In genomic region chr7:109477926-109478325, GRCm38 (mm10) we compare ENCODE assay signal across 32 mouse cellular contexts. TPM values are rescaled to one million over a fixed set of nuclear protein-coding genes. Genes with fewer than 3 reads are reported as not detected.
"Had no signal": no experiment of that assay in that cellular context is flagged by ENCODE, and none has a peak within 500 bp of the region (broad histone marks: within the 10 kb centered on the region; RNA-seq: fewer than 3 reads in every experiment).

No protein-coding gene starts in this region.

- H3K9ac ChIP-seq: heart, embryonic 13.5 days; heart, embryonic 15.5 days; hindbrain, embryonic 13.5 days; hindbrain, embryonic 15.5 days; limb, embryonic 13.5 days; limb, embryonic 15.5 days; liver, embryonic 12.5 days; liver, embryonic 14.5 days had no signal

- H3K4me1 ChIP-seq: heart, embryonic 15.5 days; hindbrain, embryonic 13.5 days; hindbrain, embryonic 15.5 days; limb, embryonic 13.5 days; liver, embryonic 12.5 days had no signal

- H3K27me3 ChIP-seq: heart, embryonic 15.5 days; hindbrain, embryonic 13.5 days; hindbrain, embryonic 15.5 days; limb, embryonic 13.5 days; limb, embryonic 15.5 days; liver, embryonic 12.5 days had no signal

- H3K4me2 ChIP-seq: heart, embryonic 11.5 days; heart, embryonic 13.5 days; heart, embryonic 15.5 days; hindbrain, embryonic 13.5 days; hindbrain, embryonic 15.5 days; limb, embryonic 13.5 days; limb, embryonic 15.5 days; liver, embryonic 12.5 days had no signal

- ATAC-seq: hindbrain, postnatal 0 days; intestine, embryonic 16.5 days; liver, embryonic 12.5 days had no signal

- H3K9me3 ChIP-seq: heart, embryonic 13.5 days; heart, embryonic 15.5 days; hindbrain, embryonic 13.5 days; hindbrain, embryonic 15.5 days; limb, embryonic 13.5 days; limb, embryonic 15.5 days; liver, embryonic 12.5 days had no signal

- H3K36me3 ChIP-seq: heart, embryonic 13.5 days; heart, embryonic 15.5 days; hindbrain, embryonic 13.5 days; hindbrain, embryonic 15.5 days; limb, embryonic 13.5 days; limb, embryonic 15.5 days; liver, embryonic 12.5 days had no signal

- DNase-seq: gastrocnemius, postnatal 14 days; gastrocnemius, postnatal 36 days; heart, adult 11 months; heart, adult 2 months; heart, postnatal 14 days; heart, postnatal 36 days; kidney, adult 11 months; kidney, adult 2 months; kidney, adult 9 months; kidney, postnatal 14 days; kidney, postnatal 36 days; layer of hippocampus, adult 9-11 months; layer of hippocampus, postnatal 36 days; left cerebral cortex, postnatal 4 days had no signal

- H3K4me3 ChIP-seq: heart, adult 2 months; heart, embryonic 13.5 days; heart, embryonic 15.5 days; hindbrain, embryonic 13.5 days; hindbrain, embryonic 15.5 days; limb, embryonic 13.5 days; limb, embryonic 15.5 days; liver, embryonic 12.5 days had no signal

- H3K27ac ChIP-seq: heart, adult 2 months; heart, embryonic 13.5 days; heart, embryonic 15.5 days; hindbrain, embryonic 13.5 days; hindbrain, embryonic 15.5 days; hindbrain, postnatal 0 days; kidney, postnatal 0 days; limb, embryonic 13.5 days; limb, embryonic 15.5 days; liver, embryonic 12.5 days; liver, embryonic 14.5 days had no signal

RNA-seq across cellular contexts. Expression of gene Trim66, which starts 30.0 kb away (rescaled TPM):
- polyA plus RNA-seq: heart, embryonic 13.5 days; heart, embryonic 15.5 days; heart, postnatal 0 days; limb, embryonic 11.5 days had no signal

RNA-seq across cellular contexts. Expression of gene Stk33, which starts 39.0 kb away (rescaled TPM):
- total RNA-seq: gastrocnemius, postnatal 14 days; gastrocnemius, postnatal 36 days; heart, adult 2 months; heart, postnatal 36 days; hematopoietic stem cell, adult 5-6 weeks; liver, adult 2 months had no signal
- polyA plus RNA-seq: large intestine, adult 2 months; liver, adult 2 months; liver, embryonic 12.5 days; liver, embryonic 14.5 days; liver, embryonic 16.5 days had no signal
